Mouse (Mus musculus) testis, adult 2 months (tissue): ENCODE data around the gene Pllp.

Experiments used
- CTCF ChIP-seq: fragments of 200-500 bp; IDR thresholded peaks from 2 replicates; pipeline ENCODE4 v1.5.1; 2012; ENCODE audit warnings: low read depth, mild to moderate bottlenecking, inconsistent platforms, low read length, moderate library complexity; ENCODE audit not compliant: control insufficient read depth, insufficient read depth, insufficient replicate concordance
- POLR2A ChIP-seq: fragments of 200-500 bp; IDR thresholded peaks from 2 replicates; pipeline ENCODE4 v1.6.1; 2012; ENCODE audit warnings: low read depth, mild to moderate bottlenecking, inconsistent platforms, low read length, moderate library complexity; ENCODE audit not compliant: control insufficient read depth

DNA sequence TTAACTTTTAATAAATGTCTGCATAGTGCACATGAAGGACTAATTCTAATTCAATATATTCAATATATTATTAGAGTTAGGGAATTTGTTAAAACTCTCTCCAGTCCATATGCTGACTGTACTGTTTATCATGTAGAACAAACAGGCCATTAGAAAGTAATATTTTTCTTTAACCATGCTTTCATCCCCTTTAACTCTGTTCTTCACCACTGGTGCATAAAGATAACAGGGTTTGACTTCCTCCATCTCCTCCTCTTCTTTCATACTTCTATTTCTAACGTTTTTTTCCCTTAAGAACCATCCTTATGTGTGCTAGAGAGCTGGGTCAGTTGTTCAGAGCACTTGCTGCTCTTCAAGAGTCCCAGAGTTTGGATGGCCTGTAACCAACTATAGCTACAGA is 50.9 kb downstream of the Pllp start:
- TF ChIP-seq CTCF: no peak
- no peak for TF ChIP-seq POLR2A
